Mouse (Mus musculus): Measurements from ENCODE around the gene Iqgap2. TPM values are rescaled to one million over a fixed set of nuclear protein-coding genes. Genes with fewer than 3 reads are reported as not detected.

The Iqgap2 gene
- total and polyA plus RNA-seq, 3 experiments = 0.61 to 2.5 (median 2.2) TPM

DNA sequence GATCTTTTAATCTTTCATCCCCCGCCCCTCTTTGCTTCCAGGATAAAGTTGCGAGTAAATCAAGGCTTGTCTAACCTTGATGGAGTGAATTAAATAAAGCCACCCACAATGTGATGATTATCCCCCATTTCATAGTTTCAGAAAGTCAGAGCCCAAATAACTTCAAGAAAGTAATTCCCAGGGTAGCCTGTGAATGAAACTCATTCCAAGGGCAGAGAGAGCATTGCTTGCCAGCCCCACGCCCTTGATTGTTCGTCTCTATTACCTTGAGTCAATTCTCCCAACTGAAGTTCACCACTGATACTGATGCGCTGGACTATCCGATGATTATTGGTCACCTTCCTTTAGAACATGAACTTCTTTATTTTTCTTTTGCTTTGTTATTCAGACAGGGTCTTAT lies 4.8 kb upstream of the Iqgap2 start:
- 82% methylated on average over 6 of the region's 6 CpGs for WGBS
- H3K36me3 ChIP-seq (ENCODE audit: control insufficient read depth, insufficient read depth, low read length) = no peaks in the 10 kb centered on the region
- no peak for DNase-seq
- H3K79me2 ChIP-seq (replicated peaks; ENCODE audit: control insufficient read depth, insufficient read depth, low read length) = no peaks in the 10 kb centered on the region
- intact Hi-C loops (cut with DNase I) = loop anchor here (10.0 kb wide), 1 partner anchor 122 kb away; no protein-coding TSS in a partner anchor
- no peaks in the 10 kb centered on the region for H3K27me3 ChIP-seq (ENCODE audit: control insufficient read depth, insufficient read depth, low read length)
- no peak for TF ChIP-seq EP300 (IDR thresholded peaks at IDR 0.05; ENCODE audit: insufficient read depth, low read depth, low read length)
- no peak for TF ChIP-seq CTCF (IDR thresholded peaks at IDR 0.05)
- TF ChIP-seq POLR2A (IDR thresholded peaks at IDR 0.05; ENCODE audit: insufficient read depth, low read depth, low read length) = no peak
- no peak overlapping the region for H3K27ac ChIP-seq
- H3K4me3 ChIP-seq = no peak overlapping the region
- H3K9ac ChIP-seq (ENCODE audit: low read depth, low read length) = no peak overlapping the region
- no peaks in the 10 kb centered on the region for H3K4me1 ChIP-seq (ENCODE audit: control insufficient read depth, insufficient read depth, low read length)

DNA sequence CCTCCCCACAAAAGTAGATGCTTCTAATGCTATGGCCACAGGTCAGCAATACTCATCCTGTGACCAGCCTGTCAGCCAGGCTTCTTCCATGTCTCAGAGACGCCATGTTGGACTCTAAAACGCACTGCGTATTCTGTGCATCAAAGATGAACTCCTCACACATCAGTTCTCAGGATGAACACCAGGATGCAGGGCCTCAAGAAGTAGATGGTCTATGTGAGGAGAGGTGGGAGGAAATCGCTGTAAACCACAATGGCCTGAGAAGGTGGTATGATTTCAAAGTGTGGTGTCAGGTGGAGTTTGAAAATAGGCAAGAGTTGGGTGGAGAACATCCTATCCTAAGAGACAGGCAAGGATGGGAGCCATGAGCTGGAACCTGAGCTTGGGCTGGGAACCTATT lies 1.4 kb upstream of the Iqgap2 start:
- Histone ChIP-seq H3K79me2 (replicated peaks; ENCODE audit: control insufficient read depth, insufficient read depth, low read length) (no peaks in the 10 kb centered on the region), H3K4me1 (ENCODE audit: control insufficient read depth, insufficient read depth, low read length) (no peaks in the 10 kb centered on the region; the same call in 1 of the 2 replicates), H3K4me3 (no peak overlapping the region), H3K27me3 (ENCODE audit: control insufficient read depth, insufficient read depth, low read length) (peaks cover 4% of the 10 kb centered on the region; the same call in 1 of the 2 replicates), H3K9ac (ENCODE audit: low read depth, low read length) (no peak overlapping the region), H3K36me3 (ENCODE audit: control insufficient read depth, insufficient read depth, low read length) (no peaks in the 10 kb centered on the region), H3K27ac (no peak overlapping the region)
- WGBS = 92% methylated on average over 4 of the region's 4 CpGs
- TF ChIP-seq POLR2A (IDR thresholded peaks at IDR 0.05; ENCODE audit: insufficient read depth, low read depth, low read length) = no peak
- no peak for TF ChIP-seq EP300 (IDR thresholded peaks at IDR 0.05; ENCODE audit: insufficient read depth, low read depth, low read length)
- no peak for TF ChIP-seq CTCF (IDR thresholded peaks at IDR 0.05)
- intact Hi-C loops (cut with DNase I) = loop anchor here (5.0 to 10.0 kb wide), 3 partner anchors 118 to 331 kb away; no protein-coding TSS in a partner anchor
- DNase-seq = no peak

DNA sequence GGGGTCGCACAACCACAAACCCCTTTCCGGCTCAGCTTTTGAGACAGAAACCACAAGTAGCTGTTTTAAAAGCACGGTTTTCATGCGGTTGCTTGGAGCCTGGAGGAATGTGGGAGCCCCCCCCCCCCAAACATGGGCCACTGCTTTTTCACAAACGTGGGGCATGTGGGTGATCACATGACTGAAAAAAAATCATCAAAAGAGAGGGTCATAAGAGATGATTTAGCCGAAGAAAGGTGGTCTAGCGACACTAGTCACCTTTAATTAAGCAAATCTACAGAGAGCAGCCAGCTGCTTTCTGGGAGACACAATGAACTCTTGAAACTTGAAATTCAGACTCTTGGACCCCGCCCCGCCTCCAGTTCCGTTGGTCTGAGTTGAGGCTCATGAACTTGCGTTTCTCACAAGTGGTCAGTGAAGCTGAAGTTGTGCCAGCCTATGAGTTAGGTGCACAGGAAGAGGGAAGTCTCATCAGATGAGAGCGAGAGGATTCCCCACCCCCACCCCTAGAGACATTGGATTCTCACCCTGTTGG lies 956 bp upstream of the Iqgap2 start:
- peak overlapping the region; percentile 62; the same call in 1 of the 2 replicates for H3K4me3 ChIP-seq
- no peak overlapping the region for H3K9ac ChIP-seq (ENCODE audit: low read depth, low read length)
- no peaks in the 10 kb centered on the region for H3K79me2 ChIP-seq (replicated peaks; ENCODE audit: control insufficient read depth, insufficient read depth, low read length)
- intact Hi-C loops (cut with DNase I) = loop anchor here (5.0 to 10.0 kb wide), 3 partner anchors 118 to 330 kb away; no protein-coding TSS in a partner anchor
- peaks cover 4% of the 10 kb centered on the region; the same call in 1 of the 2 replicates for H3K27me3 ChIP-seq (ENCODE audit: control insufficient read depth, insufficient read depth, low read length)
- 29% methylated on average over 12 of the region's 12 CpGs for WGBS
- no peak for TF ChIP-seq POLR2A (IDR thresholded peaks at IDR 0.05; ENCODE audit: insufficient read depth, low read depth, low read length)
- TF ChIP-seq EP300 (IDR thresholded peaks at IDR 0.05; ENCODE audit: insufficient read depth, low read depth, low read length) = no peak
- TF ChIP-seq CTCF (IDR thresholded peaks at IDR 0.05) = no peak
- H3K27ac ChIP-seq = no peak overlapping the region
- no peaks in the 10 kb centered on the region for H3K36me3 ChIP-seq (ENCODE audit: control insufficient read depth, insufficient read depth, low read length)
- DNase-seq = peak; percentile 14 to 21
- H3K4me1 ChIP-seq (ENCODE audit: control insufficient read depth, insufficient read depth, low read length) = no peaks in the 10 kb centered on the region; the same call in 1 of the 2 replicates

DNA sequence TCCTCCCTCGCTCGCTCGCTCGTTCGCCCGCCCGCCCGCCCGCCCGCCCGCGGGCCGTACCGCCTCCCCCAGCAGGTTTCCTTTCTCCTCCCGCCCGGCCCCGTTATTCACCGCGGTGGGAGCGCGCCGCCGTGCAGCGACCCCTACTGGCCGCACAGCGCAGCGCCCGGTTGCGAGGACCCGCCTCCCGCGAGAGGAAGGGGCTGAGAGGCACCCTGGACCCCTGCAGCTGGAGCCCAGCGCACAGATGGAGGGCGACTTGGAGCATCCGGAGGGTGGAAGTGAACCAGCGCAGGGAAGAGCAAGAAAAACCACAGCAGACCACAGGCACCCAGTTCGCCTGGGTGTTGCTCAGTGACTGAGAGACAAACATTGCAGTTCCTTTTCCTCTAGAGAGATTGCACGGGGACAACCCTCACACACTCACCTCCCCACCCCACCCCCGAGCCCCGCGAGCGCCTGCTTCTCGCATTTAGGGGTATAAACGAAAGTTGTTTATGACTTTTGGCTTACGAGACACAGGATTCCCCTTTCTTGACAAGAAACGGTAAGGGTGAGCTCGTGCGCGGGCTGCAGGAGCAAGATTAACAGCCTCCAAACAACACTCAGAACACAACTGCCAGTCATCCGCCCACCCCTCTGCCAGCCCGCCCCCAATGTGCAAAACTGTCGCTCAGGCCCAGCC lies 346 bp upstream of the Iqgap2 start:
- peaks cover 4% of the 10 kb centered on the region; the same call in 1 of the 2 replicates for H3K27me3 ChIP-seq (ENCODE audit: control insufficient read depth, insufficient read depth, low read length)
- H3K27ac ChIP-seq = peak overlapping the region; percentile 34; the same call in 1 of the 2 replicates
- no peaks in the 10 kb centered on the region; the same call in 1 of the 2 replicates for H3K4me1 ChIP-seq (ENCODE audit: control insufficient read depth, insufficient read depth, low read length)
- peak; percentile 85 to 88 for DNase-seq
- peak overlapping the region; percentile 62 for H3K4me3 ChIP-seq
- peak; percentile 85 for TF ChIP-seq CTCF (IDR thresholded peaks at IDR 0.05)
- no peak for TF ChIP-seq POLR2A (IDR thresholded peaks at IDR 0.05; ENCODE audit: insufficient read depth, low read depth, low read length)
- TF ChIP-seq EP300 (IDR thresholded peaks at IDR 0.05; ENCODE audit: insufficient read depth, low read depth, low read length) = 0 out of 2 replicates have a peak, but pooled peaks have one; percentile 24
- intact Hi-C loops (cut with DNase I) = loop anchor here (5.0 to 10.0 kb wide), 3 partner anchors 117 to 330 kb away; no protein-coding TSS in a partner anchor
- H3K9ac ChIP-seq (ENCODE audit: low read depth, low read length) = peak overlapping the region; percentile 55
- H3K79me2 ChIP-seq (replicated peaks; ENCODE audit: control insufficient read depth, insufficient read depth, low read length) = no peaks in the 10 kb centered on the region
- H3K36me3 ChIP-seq (ENCODE audit: control insufficient read depth, insufficient read depth, low read length) = no peaks in the 10 kb centered on the region
- WGBS = 1% methylated on average over 39 of the region's 52 CpGs

GRCm38 (mm10) chr13:95890851-95891471 lies 761 bp downstream of the Iqgap2 start:
- under 1% methylated on average over 33 of the region's 33 CpGs for WGBS
- Histone ChIP-seq H3K79me2 (replicated peaks; ENCODE audit: control insufficient read depth, insufficient read depth, low read length) (no peaks in the 10 kb centered on the region), H3K27me3 (ENCODE audit: control insufficient read depth, insufficient read depth, low read length) (peaks cover 4% of the 10 kb centered on the region; the same call in 1 of the 2 replicates), H3K4me3 (peak overlapping the region; percentile 62), H3K36me3 (ENCODE audit: control insufficient read depth, insufficient read depth, low read length) (no peaks in the 10 kb centered on the region), H3K4me1 (ENCODE audit: control insufficient read depth, insufficient read depth, low read length) (no peaks in the 10 kb centered on the region; the same call in 1 of the 2 replicates), H3K27ac (no peak overlapping the region; the same call in 1 of the 2 replicates), H3K9ac (ENCODE audit: low read depth, low read length) (peak overlapping the region; percentile 55)
- DNase-seq = peak; percentile 41 to 47
- intact Hi-C loops (cut with DNase I) = loop anchor here (5.0 to 10.0 kb wide), 3 partner anchors 116 to 329 kb away; no protein-coding TSS in a partner anchor
- no peak for TF ChIP-seq EP300 (IDR thresholded peaks at IDR 0.05; ENCODE audit: insufficient read depth, low read depth, low read length)
- 0 out of 2 replicates have a peak, but pooled peaks have one; percentile 9 for TF ChIP-seq CTCF (IDR thresholded peaks at IDR 0.05)

All from heart, adult 2 months (tissue).